ENCODE assay signal across 8 mouse cellular contexts in the genomic region with DNA sequence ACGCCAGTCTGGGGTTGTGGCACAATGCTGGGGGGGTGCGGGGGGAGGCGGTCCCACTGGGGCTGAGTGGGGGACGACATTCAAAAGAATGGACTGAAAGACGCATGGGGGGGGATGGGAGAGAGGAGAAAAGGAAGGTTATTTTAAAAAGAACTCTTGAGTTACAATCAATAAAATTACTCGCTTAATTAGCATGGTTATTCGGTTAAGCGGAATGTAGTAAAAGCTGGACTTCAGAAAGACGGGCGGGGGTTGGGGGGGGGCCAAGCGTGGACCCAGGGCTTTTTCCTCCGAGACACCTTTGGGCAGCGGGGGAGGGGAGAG. TPM values are rescaled to one million over a fixed set of nuclear protein-coding genes. Genes with fewer than 3 reads are reported as not detected.
DNase-seq lines count a peak whose midpoint lies in the region; ATAC-seq and TF ChIP-seq lines count a peak whose summit lies in the region.

No protein-coding gene starts in this region.

- H3K9me3 ChIP-seq in heart, embryonic 14.5 days (ENCODE audit: control insufficient read depth, low read length), result no peaks in the 10 kb centered on the region
- no peaks in the 10 kb centered on the region for H3K9me3 ChIP-seq in ES-E14 (ENCODE audit: control insufficient read depth, insufficient read depth, low read depth, low read length)
- no peaks in the 10 kb centered on the region for H3K9me3 ChIP-seq in forebrain, embryonic 16.5 days (ENCODE audit: control insufficient read depth, low read length)
- H3K9me3 ChIP-seq in liver, embryonic 16.5 days (replicated peaks; ENCODE audit: control insufficient read depth, low read length), result no peaks in the 10 kb centered on the region

- H3K36me3 ChIP-seq in heart, embryonic 14.5 days (ENCODE audit: control insufficient read depth, insufficient read depth, low read length), result no peaks in the 10 kb centered on the region
- H3K36me3 ChIP-seq in ES-E14 (ENCODE audit: control insufficient read depth, insufficient read depth, low read length, poor library complexity, severe bottlenecking), result no peaks in the 10 kb centered on the region
- H3K36me3 ChIP-seq in forebrain, embryonic 16.5 days (ENCODE audit: control insufficient read depth, insufficient read depth), result no peaks in the 10 kb centered on the region
- no peaks in the 10 kb centered on the region for H3K36me3 ChIP-seq in liver, embryonic 16.5 days (ENCODE audit: control insufficient read depth, insufficient read depth)

- intact Hi-C loops in heart, postnatal 36 days (cut with DNase I), result loop anchor here (2.0 kb wide), 1 partner anchor 45 kb away; no protein-coding TSS in a partner anchor

- no peaks in the 10 kb centered on the region for H3K27me3 ChIP-seq in heart, embryonic 14.5 days (ENCODE audit: control insufficient read depth, insufficient read depth, low read length)
- H3K27me3 ChIP-seq in forebrain, embryonic 16.5 days (replicated peaks; ENCODE audit: control insufficient read depth, insufficient read depth, low read length), result no peaks in the 10 kb centered on the region
- H3K27me3 ChIP-seq in liver, embryonic 16.5 days (ENCODE audit: control insufficient read depth, insufficient read depth, low read depth, low read length), result peaks cover 87% of the 10 kb centered on the region

- peaks cover 20 to 39% of the 10 kb centered on the region in 2 experiments for H3K4me1 ChIP-seq in heart, embryonic 14.5 days (ENCODE audit: control insufficient read depth in 2 of 2, insufficient read depth in 2 of 2, low read length in 2 of 2)
- peaks cover 7 to 12% of the 10 kb centered on the region in 2 experiments; a peak in 3 of 4 replicates for H3K4me1 ChIP-seq in ES-E14 (ENCODE audit: control insufficient read depth in 2 of 2, insufficient read depth in 2 of 2, low read length in 2 of 2, poor library complexity in 1 of 2)
- H3K4me1 ChIP-seq in forebrain, embryonic 16.5 days (replicated peaks; ENCODE audit: control insufficient read depth, insufficient read depth, low read length), result peaks cover 38% of the 10 kb centered on the region
- peaks cover 29% of the 10 kb centered on the region for H3K4me1 ChIP-seq in liver, embryonic 16.5 days (ENCODE audit: control insufficient read depth, low read depth, low read length)

- peak overlapping the region; percentile 99 for H3K4me2 ChIP-seq in heart, embryonic 14.5 days (ENCODE audit: low read length)
- H3K4me2 ChIP-seq in forebrain, embryonic 16.5 days (ENCODE audit: low read length), result peak overlapping the region; percentile 97
- peak overlapping the region; percentile 71 for H3K4me2 ChIP-seq in liver, embryonic 16.5 days (ENCODE audit: low read depth, low read length)

- peak overlapping the region; percentile 100 for H3K9ac ChIP-seq in heart, embryonic 14.5 days (ENCODE audit: low read length)
- no peak overlapping the region for H3K9ac ChIP-seq in ES-E14 (ENCODE audit: insufficient read depth, low read depth, low read length, poor library complexity, severe bottlenecking)
- peak overlapping the region; percentile 91 for H3K9ac ChIP-seq in forebrain, embryonic 16.5 days (replicated peaks; ENCODE audit: low read depth, low read length)
- H3K9ac ChIP-seq in liver, embryonic 16.5 days (ENCODE audit: low read depth, low read length), result peak overlapping the region; percentile 61

- H3K27ac ChIP-seq in heart, embryonic 14.5 days (replicated peaks in 1 of 2; ENCODE audit: control insufficient read depth in 1 of 2, insufficient read depth in 1 of 2, low read depth in 2 of 2, low read length in 2 of 2), result peak overlapping the region; percentile 84 to 92
- H3K27ac ChIP-seq in ES-E14 (ENCODE audit: insufficient read depth, low read depth, low read length, poor library complexity, severe bottlenecking), result no peak overlapping the region
- H3K27ac ChIP-seq in forebrain, embryonic 16.5 days (ENCODE audit: low read length), result peak overlapping the region; percentile 96
- no peak overlapping the region for H3K27ac ChIP-seq in liver, embryonic 16.5 days (ENCODE audit: low read length)

- in situ Hi-C loops in ES-E14 (cut with MboI; ENCODE audit: low sequenced_read_pairs in 2 of 2, unreplicated experiment in 2 of 2), result loop anchor here (10.0 to 25.0 kb wide), 2 partner anchors 1149 to 1181 kb away; partner anchors contain the start of gene Cbx4 (in 1 of the 2)

- ATAC-seq in heart, embryonic 14.5 days (ENCODE audit: insufficient number of reproducible peaks, insufficient read depth, low FRiP score, low read depth), result no peak
- no peak for ATAC-seq in forebrain, embryonic 16.5 days
- no peak for ATAC-seq in liver, embryonic 16.5 days (ENCODE audit: low read depth)

- peak overlapping the region; percentile 83 to 93 for H3K4me3 ChIP-seq in heart, embryonic 14.5 days (ENCODE audit: control insufficient read depth in 1 of 2, insufficient read depth in 1 of 2, low read depth in 1 of 2, low read length in 2 of 2)
- H3K4me3 ChIP-seq in ES-E14 (ENCODE audit: insufficient read depth in 1 of 2, low read depth in 1 of 2, low read length in 2 of 2, poor library complexity in 1 of 2, severe bottlenecking in 1 of 2), result peak overlapping the region; percentile 72 to 79
- H3K4me3 ChIP-seq in forebrain, embryonic 16.5 days (replicated peaks; ENCODE audit: low read length), result peak overlapping the region; percentile 68
- peak overlapping the region; percentile 64 for H3K4me3 ChIP-seq in liver, embryonic 16.5 days (ENCODE audit: low read depth, low read length)

- DNase-seq in heart, postnatal 36 days, result no peak
- no peak for DNase-seq in ES-E14 (ENCODE audit: low read depth, low spot score)
- no peak for DNase-seq in frontal cortex, postnatal 25 days (ENCODE audit: low spot score in 2 of 2)
- no peak for DNase-seq in adrenal gland, adult 2 months
- DNase-seq in adrenal gland, postnatal 25 days, result no peak

- WGBS in heart, embryonic 14.5 days, result under 1% methylated on average over 13 of the region's 13 CpGs
- WGBS in forebrain, embryonic 16.5 days, result under 1% methylated on average over 12 of the region's 13 CpGs
- under 1% methylated on average over 13 of the region's 13 CpGs for WGBS in liver, embryonic 16.5 days (ENCODE audit: insufficient replicate concordance)

TF ChIP-seq in ES-E14, 5 proteins besides CTCF, POLR2A, EP300 and RAD21:
- no peak for TF ChIP-seq HCFC1 (IDR thresholded peaks at IDR 0.05; ENCODE audit: borderline replicate concordance, insufficient read depth, low read length)
- TF ChIP-seq MAFK (IDR thresholded peaks at IDR 0.05; ENCODE audit: insufficient read depth, low read depth, low read length), result no peak
- no peak for TF ChIP-seq ZC3H11A (IDR thresholded peaks at IDR 0.05; ENCODE audit: borderline replicate concordance, low read depth, low read length)
- TF ChIP-seq ZNF384 (IDR thresholded peaks at IDR 0.05; ENCODE audit: low read depth, low read length), result no peak
- no peak for TF ChIP-seq CHD2 (IDR thresholded peaks at IDR 0.05; ENCODE audit: low read depth, low read length)

RNA-seq across cellular contexts. Expression of gene Bahcc1, which starts 3.3 kb away (rescaled TPM):
- 8.8 and 9.1 TPM in 2 replicates for polyA plus RNA-seq in heart, embryonic 14.5 days (2014; fragmentation: Nextera tagmentation; extraction: Ambion mirVana)
- 10 to 100 TPM in 1 of 2 experiments, 1 to 10 TPM in 1; 8.5 to 11.2 TPM for total RNA-seq in heart, postnatal 36 days (2021)
- 11.7 and 16.3 TPM in 2 replicates for total RNA-seq in ES-E14 (2012; rRNA removed)
- polyA plus RNA-seq in forebrain, embryonic 16.5 days (2015; fragmentation: Nextera tagmentation; extraction: Ambion mirVana), result 14.5 and 14.8 TPM in 2 replicates
- polyA plus RNA-seq in liver, embryonic 16.5 days (2015; fragmentation: Nextera tagmentation; extraction: Ambion mirVana), result 0.84 TPM in 2 replicates
- 10 to 100 TPM in 1 of 2 experiments, 1 to 10 TPM in 1; 9.2 to 21.9 TPM for total RNA-seq in adrenal gland, adult 2 months (2021)
- 17.9 and 19.5 TPM in 2 replicates for polyA plus RNA-seq in adrenal gland, adult 2 months (2012; rRNA removed)
- 23.8 and 25.8 TPM in 2 replicates for total RNA-seq in adrenal gland, postnatal 25 days (2021)

Comparison
In these comparisons a context has a peak if more than half of its experiments do, and no peak if none do; other contexts are left out.
1. H3K27ac ChIP-seq: peak in heart, embryonic 14.5 days (2 of 2) and forebrain, embryonic 16.5 days (single experiment); none in ES-E14 (single experiment) and liver, embryonic 16.5 days (single experiment).
2. Peak in every context shown above with its lines, with median percentiles within 50 percentile points of each other: H3K4me2 ChIP-seq and H3K4me3 ChIP-seq.